Mouse (Mus musculus) E14TG2a.4 (cell line): ENCODE measurements around the gene Itgb5.

ENCODE experiments used
- CTCF ChIP-seq: conservative IDR thresholded peaks from 2 replicates; pipeline ENCODE4 v1.5.1; 2014; ENCODE audit warnings: low read length
- NANOG ChIP-seq: IDR thresholded peaks from 2 replicates; pipeline ENCODE4 v1.6.1; 2014; ENCODE audit warnings: borderline replicate concordance, low read length, mixed read lengths

- TF ChIP-seq CTCF (no peak), NANOG (no peak)
Observed at GRCm38 (mm10) chr16:33793846-33794791, 35.3 kb upstream of the Itgb5 start, which contains the start of gene Muc13.
